Mouse (Mus musculus) lung, postnatal 4 days (tissue): Measurements from ENCODE around the gene Mus81.
"Not testable (repeated sequence)": the region's sequence is repeated elsewhere in the genome, so short reads cannot be mapped to it uniquely, and the experiment has no call there.

Source experiments
- DNase-seq, 2 experiments: peaks; one replicate each; pipeline ENCODE4 v3.0.0; 2021

The Mus81 gene

GRCm38 (mm10) chr19:5490898-5491708, 2.9 kb upstream of the Mus81 start:
- DNase-seq, result peak; percentile 89 to 92

- peak; percentile 96 to 98 for DNase-seq
Measured at GRCm38 (mm10) chr19:5490313-5490897, 2.2 kb upstream of the Mus81 start, which contains the start of gene Cfl1. TSS of gene Cfl1 (plus strand) at chr19:5490455.

- DNase-seq, result not testable (repeated sequence)
Measured at GRCm38 (mm10) chr19:5489721-5490120, 1.5 kb upstream of the Mus81 start.

- DNase-seq, result peak; percentile 98
Measured at GRCm38 (mm10) chr19:5488878-5489571, 823 bp upstream of the Mus81 start.

- DNase-seq, result no peak
Measured at GRCm38 (mm10) chr19:5486771-5487170, 1.4 kb downstream of the Mus81 start.

GRCm38 (mm10) chr19:5486286-5486685, 1.9 kb downstream of the Mus81 start:
- DNase-seq, result peak; percentile 60 to 80

- DNase-seq, result no peak
Measured at GRCm38 (mm10) chr19:5485821-5486220, 2.4 kb downstream of the Mus81 start.

GRCm38 (mm10) chr19:5485371-5485770, 2.8 kb downstream of the Mus81 start:
- DNase-seq, result no peak

- DNase-seq, result no peak
Measured at GRCm38 (mm10) chr19:5484496-5484895, 3.7 kb downstream of the Mus81 start.

GRCm38 (mm10) chr19:5483386-5484359, 4.5 kb downstream of the Mus81 start:
- no peak for DNase-seq

GRCm38 (mm10) chr19:5481398-5481797, 6.8 kb downstream of the Mus81 start:
- no peak for DNase-seq

GRCm38 (mm10) chr19:5480016-5480415, 8.2 kb downstream of the Mus81 start:
- DNase-seq, result no peak

- DNase-seq, result no peak
Measured at GRCm38 (mm10) chr19:5477668-5478300, 10.4 kb downstream of the Mus81 start.

GRCm38 (mm10) chr19:5477004-5477667, 11.1 kb downstream of the Mus81 start:
- DNase-seq, result no peak

GRCm38 (mm10) chr19:5475069-5475714, 13.0 kb downstream of the Mus81 start:
- DNase-seq, result peak in 1 of 2 experiments; percentile 39

- peak; percentile 61 to 83 for DNase-seq
Measured at GRCm38 (mm10) chr19:5474281-5475068, 13.7 kb downstream of the Mus81 start.

GRCm38 (mm10) chr19:5473720-5474119, 14.5 kb downstream of the Mus81 start, which contains the start of gene Efemp2:
TSS of gene Efemp2 (plus strand) at chr19:5473954.
- peak; percentile 90 to 95 for DNase-seq

- DNase-seq, result no peak
Measured at GRCm38 (mm10) chr19:5472857-5473256, 15.3 kb downstream of the Mus81 start.

GRCm38 (mm10) chr19:5471846-5472245, 16.4 kb downstream of the Mus81 start:
- DNase-seq, result no peak

- DNase-seq, result no peak
Measured at GRCm38 (mm10) chr19:5468374-5468773, 19.8 kb downstream of the Mus81 start, which contains the start of gene Ctsw. TSS of gene Ctsw (minus strand) at chr19:5468507.
